Mouse (Mus musculus) olfactory bulb, adult 2 months (tissue): ENCODE data around the gene Naa10. TPM values are rescaled to one million over a fixed set of nuclear protein-coding genes. Genes with fewer than 3 reads are reported as not detected.
A peak's percentile ranks its signal among the peaks of the same experiment; 100 is the strongest.

Experiments used
- H3K27ac ChIP-seq: fragments of 200-500 bp; 2 replicates; pipeline ENCODE4 v1.5.1; 2012; ENCODE audit warnings: low read depth, low read length; ENCODE audit not compliant: insufficient read depth
- H3K4me1 ChIP-seq: fragments of 200-500 bp; 2 replicates; pipeline ENCODE4 v1.6.1; 2012; ENCODE audit warnings: low read length; ENCODE audit not compliant: control insufficient read depth, insufficient read depth
- H3K4me3 ChIP-seq: fragments of 200-500 bp; 2 replicates; pipeline ENCODE4 v1.5.1; 2012; ENCODE audit warnings: mild to moderate bottlenecking, low read depth, low read length, moderate library complexity; ENCODE audit not compliant: insufficient read depth
- CTCF ChIP-seq: fragments of 200-500 bp; IDR thresholded peaks from 2 replicates; pipeline ENCODE4 v1.5.1; 2012; ENCODE audit warnings: low read depth, mild to moderate bottlenecking, low read length, moderate library complexity; ENCODE audit not compliant: insufficient read depth
- POLR2A ChIP-seq: fragments of 200-500 bp; IDR thresholded peaks from 2 replicates; pipeline ENCODE4 v1.6.1; 2012; ENCODE audit warnings: mild to moderate bottlenecking, low read depth, low read length, moderate library complexity; ENCODE audit not compliant: insufficient read depth
- WGBS: fragments of 180-500 bp; shearing (Covaris S2); methylation state at CpG from one replicate; pipeline ENCODE4 v1.1.7; 2018; 5-methylcytosine and 5-hydroxymethylcytosine counted together
- polyA plus RNA-seq: library from polyadenylated mRNA; stranded (reverse); fragments of >200 nt; gene quantifications from 2 replicates; pipeline ENCODE4 v1.2.4, GENCODE M21; 2012; ENCODE audit warnings: low replicate concordance; ENCODE audit not compliant: missing spikeins, insufficient read depth, insufficient read length

The Naa10 gene
- polyA plus RNA-seq, 1 experiment: not detected

DNA sequence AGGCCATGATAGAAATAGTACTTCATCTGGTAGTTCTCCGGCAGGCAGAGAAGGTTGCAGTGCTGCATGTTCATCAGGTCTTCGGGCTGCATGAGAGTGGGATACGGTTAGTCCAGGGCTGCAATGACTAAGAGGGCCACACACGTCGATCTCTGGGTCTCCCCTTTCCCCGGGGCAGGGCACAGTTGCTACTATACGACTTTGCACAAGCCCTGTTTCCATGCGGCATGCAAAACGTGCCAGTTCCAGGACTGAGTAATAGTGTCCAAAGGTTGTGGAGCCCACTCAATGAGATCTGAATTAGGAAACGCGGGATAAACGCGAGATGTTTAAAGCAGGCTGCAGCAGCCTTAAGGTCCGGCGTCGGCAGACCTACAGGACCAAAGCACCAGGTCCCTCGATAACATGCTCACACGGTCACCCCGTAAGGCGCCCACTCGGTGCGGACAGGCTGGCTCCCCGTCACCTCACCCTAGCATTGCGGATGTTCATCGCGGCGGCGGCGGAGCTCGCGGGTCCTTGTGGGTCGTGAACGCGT is 390 bp downstream of the Naa10 start:
- H3K4me3 ChIP-seq: peak overlapping the region; percentile 89
- H3K4me1 ChIP-seq: no peaks in the 10 kb centered on the region
- TF ChIP-seq POLR2A: no peak
- TF ChIP-seq CTCF: no peak
- whole genome bisulfite sequencing: 21% methylated on average over 34 of the region's 34 CpGs
- peak overlapping the region; percentile 75 for H3K27ac ChIP-seq

DNA sequence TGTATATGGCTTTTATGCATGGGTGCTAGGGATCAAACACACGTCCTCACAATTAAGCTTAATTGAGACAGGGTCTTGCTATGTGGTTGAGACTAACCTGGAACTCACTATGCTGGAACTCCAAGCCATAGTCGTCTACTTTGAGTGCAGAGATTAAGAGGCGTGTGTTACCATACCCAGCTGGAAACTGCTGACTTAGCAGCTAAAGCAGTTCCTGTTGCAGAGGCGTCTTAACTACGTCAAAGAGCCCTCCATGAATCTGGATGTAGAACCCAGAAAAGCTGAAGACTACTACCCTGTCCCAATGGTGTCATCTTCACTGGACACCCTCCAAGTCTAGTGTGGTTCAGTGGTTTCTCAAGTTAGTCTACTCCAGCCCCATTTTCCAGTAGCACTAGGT is 3.1 kb downstream of the Naa10 start:
- no peak overlapping the region for H3K27ac ChIP-seq
- no peak for TF ChIP-seq POLR2A
- TF ChIP-seq CTCF: no peak
- 82% methylated on average over 5 of the region's 5 CpGs for WGBS
- no peak overlapping the region for H3K4me3 ChIP-seq
- H3K4me1 ChIP-seq: no peaks in the 10 kb centered on the region

DNA sequence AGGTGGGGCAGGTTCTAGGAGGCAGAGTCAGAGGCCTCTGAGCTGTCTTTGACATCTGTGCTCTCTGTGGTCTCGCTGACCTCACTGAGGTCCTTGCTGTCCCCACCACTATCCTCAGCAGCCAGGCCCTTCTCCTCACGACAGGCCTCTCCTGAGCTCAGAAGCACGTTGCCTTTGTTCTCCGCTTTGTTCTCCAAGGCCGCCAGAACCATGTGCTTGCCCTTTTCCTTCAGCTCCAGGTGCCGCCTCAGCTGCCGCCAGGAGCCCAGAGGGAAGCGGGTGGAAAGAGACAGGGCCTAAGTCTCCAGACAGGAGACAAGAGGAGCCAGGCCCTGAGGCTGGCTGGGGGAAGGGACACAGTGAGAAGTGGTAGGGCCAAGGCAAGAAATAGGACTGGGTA is 4.8 kb downstream of the Naa10 start:
- H3K4me1 ChIP-seq: no peaks in the 10 kb centered on the region
- TF ChIP-seq POLR2A: no peak
- TF ChIP-seq CTCF: no peak
- H3K27ac ChIP-seq: no peak overlapping the region
- H3K4me3 ChIP-seq: no peak overlapping the region
- WGBS: 72% methylated on average over 8 of the region's 8 CpGs

GRCm38 (mm10) chrX:73914827-73915703 is 6.7 kb downstream of the Naa10 start:
- no peak for TF ChIP-seq CTCF
- TF ChIP-seq POLR2A: 0 out of 2 replicates have a peak, but pooled peaks have one; percentile 21
- peak overlapping the region; percentile 46 for H3K4me3 ChIP-seq
- WGBS: 21% methylated on average over 31 of the region's 31 CpGs
- H3K4me1 ChIP-seq: peaks cover 5% of the 10 kb centered on the region; the same call in 1 of the 2 replicates
- H3K27ac ChIP-seq: peak overlapping the region; percentile 85

DNA sequence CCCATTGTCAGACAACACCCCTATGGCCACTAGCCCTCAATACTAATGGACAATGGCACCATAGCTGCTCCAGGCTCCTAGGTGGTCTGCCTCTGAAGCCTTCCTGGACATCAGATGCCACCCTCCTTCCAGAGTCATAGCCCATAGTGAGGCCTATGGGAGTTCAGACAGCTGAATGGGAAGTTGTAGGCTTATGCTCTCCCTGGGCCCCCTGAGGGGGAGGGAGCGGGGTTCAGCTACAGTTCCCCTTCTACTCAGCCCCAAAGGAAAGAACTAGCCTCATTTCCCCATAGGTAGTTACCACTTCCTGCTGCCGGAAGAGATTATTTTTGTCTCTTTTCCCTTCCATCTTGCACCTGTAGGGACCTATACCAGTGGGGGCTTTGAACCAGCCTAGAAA is 10.2 kb downstream of the Naa10 start:
- WGBS: 68% methylated on average over 2 of the region's 2 CpGs
- Histone ChIP-seq H3K27ac (no peak overlapping the region), H3K4me3 (no peak overlapping the region), H3K4me1 (peaks cover 5% of the 10 kb centered on the region; the same call in 1 of the 2 replicates)
- TF ChIP-seq POLR2A (no peak), CTCF (no peak)

DNA sequence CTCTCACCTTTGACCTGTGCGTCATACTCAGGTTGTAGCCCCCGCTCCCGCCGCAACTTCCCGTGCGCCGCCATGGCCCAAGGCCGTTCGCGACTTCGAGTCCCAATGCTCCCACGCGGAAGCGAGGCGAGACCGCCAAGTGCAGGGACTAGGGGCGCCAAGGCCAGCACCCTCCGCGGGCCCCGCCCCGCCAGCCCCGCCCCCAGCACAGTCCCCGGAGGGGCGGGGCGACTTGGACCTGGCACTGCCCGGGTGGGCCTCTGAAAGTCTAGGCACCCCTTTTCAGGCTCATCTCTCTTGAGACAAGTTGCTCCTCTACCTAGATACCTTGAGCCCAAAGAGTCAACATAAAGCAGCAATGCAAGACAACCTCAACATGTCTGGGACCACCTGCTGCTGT is 10.6 kb downstream of the Naa10 start:
- no peak overlapping the region for H3K27ac ChIP-seq
- peaks cover 5% of the 10 kb centered on the region; the same call in 1 of the 2 replicates for H3K4me1 ChIP-seq
- WGBS: 15% methylated on average over 26 of the region's 26 CpGs
- H3K4me3 ChIP-seq: peak overlapping the region; percentile 16; the same call in 1 of the 2 replicates
- TF ChIP-seq POLR2A (no peak), CTCF (no peak)

DNA sequence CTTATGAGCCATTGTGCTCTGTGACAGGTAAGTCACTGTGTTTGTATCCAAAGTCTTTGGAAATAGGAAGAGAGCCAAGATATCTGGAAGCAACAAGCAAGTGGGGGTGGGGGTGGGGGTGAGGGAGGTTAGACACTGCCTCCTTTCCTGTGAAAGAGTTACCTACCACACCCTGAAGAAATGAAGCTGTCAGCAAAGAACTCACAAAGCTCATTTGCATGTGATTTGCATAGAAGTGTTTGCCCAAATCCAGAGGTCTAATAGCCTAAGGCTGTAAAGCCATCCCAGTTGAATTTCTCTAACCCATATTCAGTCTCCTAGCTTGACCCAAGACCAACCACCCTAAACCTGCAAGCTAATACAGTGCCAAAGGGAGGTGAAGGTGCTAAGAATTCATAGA is 11.3 kb downstream of the Naa10 start:
- no peak overlapping the region for H3K27ac ChIP-seq
- H3K4me1 ChIP-seq: peaks cover 5% of the 10 kb centered on the region; the same call in 1 of the 2 replicates
- TF ChIP-seq POLR2A (no peak), CTCF (no peak)
- no peak overlapping the region for H3K4me3 ChIP-seq

- WGBS: 45% methylated on average over 1 of the region's 1 CpGs
Measured at GRCm38 (mm10) chrX:73910049-73910448, 11.7 kb downstream of the Naa10 start.

DNA sequence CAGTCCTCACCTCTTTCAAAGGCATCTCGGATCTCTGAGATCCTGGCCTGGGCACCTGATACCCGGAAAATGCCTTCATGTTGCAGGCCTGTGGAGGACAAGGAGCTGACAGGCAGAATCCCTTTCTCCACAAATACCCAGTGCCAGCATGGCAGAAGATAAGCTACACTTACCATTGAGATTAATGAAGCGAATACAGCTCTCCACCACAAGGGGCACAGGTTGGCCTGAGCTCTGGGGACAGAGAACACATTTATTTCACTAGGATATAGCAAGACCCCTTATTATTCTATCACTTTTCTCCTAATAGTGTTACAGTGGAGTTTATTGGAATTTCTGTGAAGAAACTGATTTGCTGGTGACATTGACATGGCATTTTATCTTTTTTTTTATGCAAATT is 23.8 kb downstream of the Naa10 start:
- Histone ChIP-seq H3K4me1 (no peaks in the 10 kb centered on the region), H3K4me3 (no peak overlapping the region), H3K27ac (no peak overlapping the region)
- TF ChIP-seq CTCF: no peak
- WGBS: 74% methylated on average over 3 of the region's 3 CpGs

More at GRCm38 (mm10) chrX:73910049-73910448, 11.7 kb downstream of the Naa10 start:
- H3K4me3 ChIP-seq: no peak overlapping the region
- H3K4me1 ChIP-seq: peaks cover 5% of the 10 kb centered on the region; the same call in 1 of the 2 replicates
- H3K27ac ChIP-seq: no peak overlapping the region
- TF ChIP-seq CTCF (no peak), POLR2A (no peak)
